Mouse (Mus musculus) retina, postnatal 7 days (tissue): ENCODE results near the gene Tmem165.

Experiments used
- DNase-seq: peaks from one replicate; pipeline ENCODE4 v3.0.0-alpha.2; 2012; ENCODE audit warnings: low read depth, low spot score

Tmem165 gene

DNA sequence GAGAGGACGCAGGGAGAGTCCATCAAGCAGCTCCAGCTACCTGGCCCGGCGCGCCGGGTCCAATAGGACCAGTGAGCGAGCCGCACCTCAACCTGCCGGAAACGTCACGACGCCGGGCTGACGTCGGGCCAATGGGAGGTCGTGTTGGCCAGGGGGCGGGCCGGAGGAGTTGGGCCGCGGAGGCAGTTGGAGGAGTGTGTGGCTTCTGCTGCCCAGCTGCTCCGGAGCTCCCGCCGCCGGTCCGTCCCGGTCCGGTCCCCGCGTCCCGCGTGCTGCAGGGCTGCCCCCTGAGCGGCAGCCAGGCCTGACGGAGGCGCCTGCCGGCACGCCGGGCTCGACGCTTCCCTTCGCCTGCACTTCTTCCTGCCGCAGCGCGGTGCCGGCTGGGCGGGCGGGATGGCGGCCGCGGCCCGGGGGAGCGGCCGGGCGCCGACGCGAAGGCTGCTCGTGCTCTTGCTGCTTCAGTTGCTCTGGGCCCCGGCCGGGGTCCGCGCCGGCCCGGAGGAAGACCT lies at the start of gene Tmem165:
Gene Tmem165, plus strand, starts transcription at position 131 of the 512 bp plus-strand sequence.
- DNase-seq, result peak; percentile 83

DNA sequence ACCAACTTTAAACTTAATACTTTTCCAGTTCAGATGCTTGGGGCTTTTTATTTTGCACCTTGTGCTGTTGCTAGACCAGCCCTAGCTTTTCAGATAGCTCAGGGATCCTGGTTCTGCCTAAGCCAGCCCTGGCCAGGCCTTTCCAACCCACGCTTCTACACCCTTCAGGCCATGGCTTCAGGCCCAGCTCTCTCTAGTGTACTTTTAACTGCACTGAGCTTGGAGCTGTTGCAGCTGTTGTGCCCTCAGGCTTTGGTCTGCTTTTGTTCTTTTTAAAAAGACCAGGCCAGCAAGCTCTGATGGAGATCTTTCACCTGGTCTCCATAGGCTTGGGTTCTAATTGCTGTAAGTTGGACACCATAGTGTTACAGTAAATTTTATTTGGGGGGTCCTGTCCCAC lies 48.0 kb upstream of the Tmem165 start:
- no peak for DNase-seq

DNA sequence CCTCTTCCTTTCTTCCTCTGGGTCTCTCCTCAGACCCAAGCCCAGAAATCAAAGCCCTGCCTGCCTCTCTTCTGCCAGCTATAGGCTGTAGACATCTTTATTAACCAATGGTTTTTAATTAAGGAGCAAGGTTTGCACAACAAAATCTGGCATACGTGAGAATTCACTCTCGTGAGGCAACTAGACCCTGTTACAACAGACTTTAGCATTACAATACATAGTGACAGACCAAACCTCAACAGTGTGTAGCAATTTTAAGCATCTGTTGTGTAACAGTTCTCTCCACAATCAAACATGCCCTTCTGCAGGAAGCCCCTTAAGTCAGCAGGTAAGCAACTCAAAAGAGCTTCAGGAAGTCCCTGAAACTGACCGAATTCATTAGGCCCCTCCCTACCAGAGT lies 47.4 kb upstream of the Tmem165 start:
- no peak for DNase-seq

GRCm38 (mm10) chr5:76137586-76137985 lies 46.1 kb upstream of the Tmem165 start:
- DNase-seq, result no peak

DNA sequence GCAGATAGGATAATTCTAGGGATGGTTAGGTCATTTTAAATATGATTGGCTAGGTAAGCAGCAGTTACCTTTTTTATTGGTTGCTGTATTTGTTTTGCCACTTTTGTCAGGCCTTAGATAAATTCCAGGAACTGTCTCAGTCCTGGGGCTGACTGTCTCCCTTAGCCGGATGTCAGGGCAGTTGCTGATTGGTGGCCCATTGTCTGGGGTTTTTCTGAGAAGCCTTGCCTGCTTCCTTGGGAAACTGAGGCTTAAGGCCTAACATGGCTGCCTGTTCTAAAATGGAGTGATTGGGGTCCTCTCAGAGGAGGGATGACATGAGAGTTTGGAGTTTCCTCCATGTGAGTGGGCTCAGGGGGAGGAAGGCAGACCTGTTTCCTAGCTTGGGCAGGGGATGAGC lies 45.6 kb upstream of the Tmem165 start:
- no peak for DNase-seq

DNA sequence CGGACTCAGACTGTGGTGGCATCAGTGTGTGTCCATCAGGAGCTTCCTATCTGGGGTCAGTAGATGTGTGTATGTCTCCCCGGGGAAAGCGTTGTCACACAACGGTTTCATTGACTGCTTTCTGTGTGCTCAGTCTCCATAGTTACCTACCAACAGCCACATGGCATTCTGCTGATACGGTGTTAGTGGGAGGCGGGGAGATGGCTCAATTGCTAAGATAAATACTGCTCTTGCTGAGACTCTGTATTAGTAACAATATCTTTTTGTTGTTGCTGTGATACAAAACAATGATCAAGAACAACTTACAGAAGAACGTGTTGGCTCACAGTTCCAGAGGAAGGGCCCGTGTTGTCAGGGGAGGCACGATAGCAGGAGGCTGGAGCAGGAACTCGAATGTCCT lies 45.2 kb upstream of the Tmem165 start:
- no peak for DNase-seq

DNA sequence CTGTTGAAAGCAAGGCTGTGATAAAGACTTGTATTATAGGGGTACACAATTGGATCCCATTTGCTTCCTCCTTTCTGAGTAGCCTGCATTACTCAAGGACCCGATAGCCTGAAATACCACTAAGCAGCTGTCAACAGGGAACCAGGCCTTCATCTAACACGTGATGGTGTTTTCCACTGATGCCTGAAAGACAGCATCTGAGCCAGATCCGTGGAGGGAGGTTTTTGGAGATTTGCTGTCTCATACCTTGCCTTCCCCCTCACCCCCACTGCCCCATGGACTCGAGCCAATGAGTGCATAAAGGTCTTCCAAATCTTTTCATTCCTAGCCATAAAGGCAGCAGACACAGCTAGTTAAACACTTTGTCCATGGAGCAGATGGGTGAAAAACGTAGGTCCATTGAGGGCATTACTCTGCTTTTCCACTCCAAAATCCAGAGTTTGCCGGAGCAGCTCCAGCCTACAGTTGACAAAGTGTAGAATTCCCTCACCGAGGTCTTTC lies 44.5 kb upstream of the Tmem165 start:
- no peak for DNase-seq

- DNase-seq, result peak; percentile 87
Measured at GRCm38 (mm10) chr5:76139808-76140729, 43.6 kb upstream of the Tmem165 start, which contains the start of gene Srd5a3. Gene Srd5a3 (plus strand): TSS chr5:76140271.

DNA sequence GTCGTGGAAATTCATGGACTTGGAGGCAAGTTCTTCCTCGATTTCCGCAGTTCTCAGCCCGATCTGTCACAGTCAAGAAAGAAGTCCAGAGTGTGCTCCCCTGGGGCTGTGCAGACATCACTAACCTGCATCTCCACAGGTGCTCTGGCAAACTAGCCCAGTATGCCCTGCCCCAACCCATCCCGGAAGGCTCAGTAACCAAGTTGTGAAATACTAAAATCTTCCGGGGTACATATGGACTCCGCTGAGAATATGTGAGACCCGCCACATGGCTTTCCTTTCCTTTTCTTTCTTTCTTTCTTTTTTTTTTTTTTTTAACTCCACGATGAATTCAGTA lies 43.0 kb upstream of the Tmem165 start:
- no peak for DNase-seq

DNA sequence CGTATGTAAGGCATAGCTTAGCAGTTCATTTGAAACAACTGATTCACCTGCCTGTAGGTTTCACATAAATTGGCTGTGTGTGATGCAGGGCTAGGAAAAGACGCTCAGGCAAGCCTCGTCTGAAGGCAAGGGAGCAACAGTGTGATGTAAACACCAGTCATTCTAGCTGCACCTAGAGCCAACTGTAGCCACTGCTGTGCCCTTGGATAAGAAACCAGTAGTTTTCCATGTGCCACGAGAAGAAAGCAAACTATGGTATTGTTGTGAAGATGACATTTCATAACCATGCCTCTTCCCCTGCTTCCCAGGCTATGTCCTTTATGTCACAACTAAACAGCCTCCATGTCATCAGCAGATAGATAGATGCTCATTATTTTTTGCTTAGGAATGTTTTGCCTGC lies 40.3 kb upstream of the Tmem165 start:
- no peak for DNase-seq

GRCm38 (mm10) chr5:76146401-76146800 lies 37.3 kb upstream of the Tmem165 start:
- DNase-seq, result no peak

- DNase-seq, result no peak
Measured at GRCm38 (mm10) chr5:76149436-76149835, 34.2 kb upstream of the Tmem165 start.

- no peak for DNase-seq
Measured at GRCm38 (mm10) chr5:76152956-76153355, 30.7 kb upstream of the Tmem165 start.

DNA sequence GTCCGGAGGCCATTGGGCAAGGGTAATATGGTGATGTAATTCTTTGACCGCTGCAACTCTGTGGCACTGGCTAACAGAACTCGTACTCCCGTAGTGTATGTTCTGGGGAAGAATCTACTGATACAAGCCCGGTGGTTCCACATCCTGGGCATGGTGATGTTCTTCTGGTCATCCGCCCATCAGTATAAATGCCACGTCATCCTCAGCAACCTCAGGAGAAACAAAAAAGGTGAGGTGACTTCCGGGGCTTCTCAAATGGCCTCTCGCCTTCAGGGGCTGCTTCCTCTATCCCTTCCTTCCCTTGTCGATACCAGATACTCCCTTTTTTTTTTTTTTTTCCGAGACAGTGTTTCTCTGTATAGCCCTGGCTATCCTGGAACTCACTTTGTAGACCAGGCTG lies 30.2 kb upstream of the Tmem165 start:
- DNase-seq, result no peak

GRCm38 (mm10) chr5:76154434-76155165 lies 29.1 kb upstream of the Tmem165 start:
- DNase-seq, result no peak

DNA sequence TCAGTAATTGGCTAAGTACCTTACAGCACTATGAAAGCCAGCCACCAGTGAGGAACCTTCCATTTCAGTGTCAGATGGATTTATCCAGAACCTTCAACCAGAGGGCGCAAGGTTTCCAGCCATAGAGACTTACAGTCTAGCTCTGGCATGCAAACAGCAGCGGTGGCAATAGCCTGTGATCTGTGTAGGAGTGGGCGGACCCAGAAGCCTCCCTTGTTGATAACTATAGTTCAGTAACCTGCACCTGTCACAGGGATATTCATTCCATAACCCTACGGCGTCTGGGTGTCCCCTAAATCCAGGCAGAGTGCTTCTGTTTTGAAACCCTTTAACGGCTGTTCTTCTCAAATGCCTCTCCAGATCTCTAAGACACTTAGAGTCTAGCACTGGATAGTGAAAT lies 24.1 kb upstream of the Tmem165 start:
- no peak for DNase-seq

GRCm38 (mm10) chr5:76160086-76160485 lies 23.6 kb upstream of the Tmem165 start:
- DNase-seq, result no peak

GRCm38 (mm10) chr5:76161491-76161890 lies 22.2 kb upstream of the Tmem165 start:
- DNase-seq, result no peak

DNA sequence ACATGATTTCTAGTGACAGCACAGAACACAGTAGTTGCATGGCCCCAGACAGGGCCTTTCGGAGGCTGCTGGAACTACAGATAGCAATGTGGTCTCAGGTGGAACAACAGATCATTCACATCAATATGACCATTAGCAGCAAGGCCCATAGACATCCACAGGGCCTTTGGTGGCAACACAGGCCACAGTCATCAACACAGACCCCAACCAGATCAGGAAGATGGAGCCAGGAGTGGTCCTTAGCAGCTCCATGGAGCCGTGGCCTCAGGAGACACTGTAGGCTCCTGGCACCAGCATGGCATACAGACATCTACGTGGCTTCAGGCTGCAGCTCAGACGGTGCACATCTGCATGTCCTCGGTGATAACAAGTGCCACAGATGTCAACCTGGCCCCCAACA lies 20.8 kb upstream of the Tmem165 start:
- DNase-seq, result no peak

DNA sequence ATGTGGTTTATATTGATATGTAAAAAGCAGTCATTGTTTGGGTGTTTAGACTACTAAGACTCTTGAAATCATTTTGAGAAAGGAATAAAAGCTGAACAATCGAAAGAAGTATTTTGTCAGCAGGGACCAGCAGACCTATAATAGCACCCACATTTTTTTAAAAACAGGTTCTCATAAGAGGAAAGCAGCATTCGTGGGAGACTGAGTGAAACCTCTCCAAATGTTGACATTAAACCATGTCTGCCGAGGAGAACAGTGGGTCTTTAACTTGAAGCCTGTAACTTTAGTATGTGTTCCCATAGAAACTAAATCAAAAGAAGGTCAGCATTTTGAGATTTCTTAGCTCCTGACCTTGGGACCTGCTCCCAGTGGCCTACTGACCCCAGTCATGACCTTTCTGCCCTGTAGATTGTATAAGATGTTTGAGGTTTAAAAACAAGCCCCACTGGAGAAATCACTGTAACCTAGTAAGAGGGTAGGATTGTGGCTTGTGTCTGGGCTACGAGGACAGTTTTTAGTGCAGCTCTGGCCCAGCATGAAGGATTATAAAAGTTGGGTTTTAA lies 19.8 kb upstream of the Tmem165 start:
- DNase-seq, result no peak

- DNase-seq, result no peak
Measured at GRCm38 (mm10) chr5:76164827-76165226, 18.9 kb upstream of the Tmem165 start.

GRCm38 (mm10) chr5:76170522-76170921 lies 13.2 kb upstream of the Tmem165 start:
- DNase-seq, result no peak
